Mouse (Mus musculus): Measurements from ENCODE around the gene Zhx3.

The Zhx3 gene

GRCm38 (mm10) chr2:160882436-160882835 is 9.6 kb upstream of the Zhx3 start:
- DNase-seq (ENCODE audit: low spot score), result no peak

- no peak for DNase-seq (ENCODE audit: low spot score)
Observed at GRCm38 (mm10) chr2:160881462-160882101, 8.8 kb upstream of the Zhx3 start.

GRCm38 (mm10) chr2:160880453-160881195 is 7.8 kb upstream of the Zhx3 start, which contains the start of gene Lpin3:
Lpin3 (plus strand) TSS chr2:160880670.
- DNase-seq (ENCODE audit: low spot score), result peak; percentile 25

GRCm38 (mm10) chr2:160876115-160876514 is 3.3 kb upstream of the Zhx3 start:
- DNase-seq (ENCODE audit: low spot score), result no peak

GRCm38 (mm10) chr2:160874231-160874877 is 1.6 kb upstream of the Zhx3 start:
- no peak for DNase-seq (ENCODE audit: low spot score)

- DNase-seq (ENCODE audit: low spot score), result peak; percentile 69
Observed at GRCm38 (mm10) chr2:160872395-160872794, 403 bp downstream of the Zhx3 start.

- no peak for DNase-seq (ENCODE audit: low spot score)
Observed at GRCm38 (mm10) chr2:160871310-160871709, 1.5 kb downstream of the Zhx3 start.

GRCm38 (mm10) chr2:160869446-160869845 is 3.4 kb downstream of the Zhx3 start:
- no peak for DNase-seq (ENCODE audit: low spot score)

- DNase-seq (ENCODE audit: low spot score), result no peak
Observed at GRCm38 (mm10) chr2:160865266-160865665, 7.5 kb downstream of the Zhx3 start.

- DNase-seq (ENCODE audit: low spot score), result no peak
Observed at GRCm38 (mm10) chr2:160864112-160864511, 8.7 kb downstream of the Zhx3 start.

- DNase-seq (ENCODE audit: low spot score), result no peak
Observed at GRCm38 (mm10) chr2:160860363-160860762, 12.4 kb downstream of the Zhx3 start.

- no peak for DNase-seq (ENCODE audit: low spot score)
Observed at GRCm38 (mm10) chr2:160856359-160857102, 16.3 kb downstream of the Zhx3 start.

- no peak for DNase-seq (ENCODE audit: low spot score)
Observed at GRCm38 (mm10) chr2:160854687-160855086, 18.1 kb downstream of the Zhx3 start.

GRCm38 (mm10) chr2:160850360-160850759 is 22.4 kb downstream of the Zhx3 start:
- DNase-seq (ENCODE audit: low spot score), result no peak

GRCm38 (mm10) chr2:160849617-160850240 is 23.1 kb downstream of the Zhx3 start:
- no peak for DNase-seq (ENCODE audit: low spot score)

- DNase-seq (ENCODE audit: low spot score), result no peak
Observed at GRCm38 (mm10) chr2:160848186-160848585, 24.6 kb downstream of the Zhx3 start.

GRCm38 (mm10) chr2:160847664-160848063 is 25.1 kb downstream of the Zhx3 start:
- DNase-seq (ENCODE audit: low spot score), result no peak

- no peak for DNase-seq (ENCODE audit: low spot score)
Observed at GRCm38 (mm10) chr2:160840838-160841237, 32.0 kb downstream of the Zhx3 start.

GRCm38 (mm10) chr2:160810802-160811201 is 62.0 kb downstream of the Zhx3 start:
- no peak for DNase-seq (ENCODE audit: low spot score)

GRCm38 (mm10) chr2:160810376-160810775 is 62.4 kb downstream of the Zhx3 start:
- DNase-seq (ENCODE audit: low spot score), result no peak

- DNase-seq (ENCODE audit: low spot score), result no peak
Observed at GRCm38 (mm10) chr2:160806091-160806521, 66.7 kb downstream of the Zhx3 start.

All from urinary bladder, postnatal 25 days (tissue).